ENCODE assay signal across 7 mouse cellular contexts in the genomic region with DNA sequence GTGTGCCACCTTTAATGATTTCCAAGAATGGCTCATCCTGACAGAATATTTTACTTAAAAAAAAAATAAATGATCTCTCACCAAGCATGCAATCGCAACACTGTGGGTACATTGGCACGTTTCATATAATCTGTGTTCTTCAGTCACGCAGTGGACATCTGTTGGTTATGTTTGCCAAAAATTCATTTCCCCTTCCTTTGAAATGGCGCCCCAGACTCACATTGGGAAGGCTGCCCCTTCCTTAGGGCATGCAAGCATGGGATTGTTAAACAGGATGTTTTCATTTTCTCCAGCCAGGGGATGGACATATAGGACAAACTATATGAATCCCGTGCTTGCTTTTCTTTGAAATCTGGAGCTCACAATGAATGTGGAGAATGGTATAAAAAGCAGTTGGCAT.
"Had no signal": no experiment of that assay in that cellular context is flagged by ENCODE, and none has a peak within 500 bp of the region (broad histone marks: within the 10 kb centered on the region; RNA-seq: fewer than 3 reads in every experiment).

No protein-coding gene starts in this region.

- DNase-seq: kidney, adult 8-10 months; kidney, postnatal 25 days; lung, adult 2 months; lung, postnatal 10 days; right cerebral cortex, adult 18-20 months; right cerebral cortex, postnatal 25 days; thymus, postnatal 4 days had no signal
